Mouse (Mus musculus): ENCODE measurements around the gene Efna1.

- TF ChIP-seq CTCF (IDR thresholded peaks at IDR 0.05; ENCODE audit: insufficient read depth, low read length) (no peak), POLR2A (IDR thresholded peaks at IDR 0.05; ENCODE audit: borderline replicate concordance, extremely low read depth, low read depth, low read length) (no peak)
These were observed 33.5 kb downstream of the Efna1 start for GRCm38 (mm10) chr3:89247466-89247865.
